13 mouse cellular contexts compared by ENCODE assay signal in genomic region chr11:71497863-71498262, GRCm38 (mm10).
DNase-seq lines count a peak whose midpoint lies in the region; ATAC-seq and TF ChIP-seq lines count a peak whose summit lies in the region.
"Had no signal": no experiment of that assay in that cellular context is flagged by ENCODE, and none has a peak within 500 bp of the region (broad histone marks: within the 10 kb centered on the region; RNA-seq: fewer than 3 reads in every experiment).

No protein-coding gene starts in this region.

- H3K9me3 ChIP-seq in embryonic facial prominence, embryonic 14.5 days (ENCODE audit: control insufficient read depth, low read length) = no peaks in the 10 kb centered on the region
- no peaks in the 10 kb centered on the region for H3K9me3 ChIP-seq in forebrain, postnatal 0 days (ENCODE audit: low read length)
- H3K9me3 ChIP-seq in midbrain, embryonic 11.5 days (ENCODE audit: control insufficient read depth, low read length) = no peaks in the 10 kb centered on the region
- H3K9me3 ChIP-seq in neural tube, embryonic 14.5 days (ENCODE audit: control insufficient read depth, low read length) = no peaks in the 10 kb centered on the region
- no peaks in the 10 kb centered on the region for H3K9me3 ChIP-seq in liver, embryonic 11.5 days (ENCODE audit: control insufficient read depth, low read length)

- H3K4me2 ChIP-seq in embryonic facial prominence, embryonic 14.5 days (ENCODE audit: low read depth, low read length) = no peak overlapping the region
- no peak overlapping the region for H3K4me2 ChIP-seq in forebrain, postnatal 0 days (ENCODE audit: low read depth)
- no peak overlapping the region for H3K4me2 ChIP-seq in midbrain, embryonic 11.5 days
- H3K4me2 ChIP-seq in neural tube, embryonic 14.5 days (ENCODE audit: low read depth, low read length) = no peak overlapping the region
- no peak overlapping the region for H3K4me2 ChIP-seq in liver, embryonic 11.5 days

- intact Hi-C loops in gastrocnemius, postnatal 14 days (cut with DNase I; ENCODE audit: low total_unique reads) = no loop called here

- TF ChIP-seq CTCF in forebrain, postnatal 0 days (IDR thresholded peaks at IDR 0.05; ENCODE audit: low read depth) = no peak

- no peak overlapping the region for H3K27ac ChIP-seq in embryonic facial prominence, embryonic 14.5 days (replicated peaks; ENCODE audit: low read depth, low read length)
- H3K27ac ChIP-seq in forebrain, postnatal 0 days (ENCODE audit: low read depth, low read length) = 0 out of 2 replicates have a peak overlapping the region, but pooled peaks have one; percentile 30
- H3K27ac ChIP-seq in midbrain, embryonic 11.5 days (ENCODE audit: low read depth, low read length) = no peak overlapping the region
- H3K27ac ChIP-seq in neural tube, embryonic 14.5 days (ENCODE audit: low read depth, low read length) = 0 out of 2 replicates have a peak overlapping the region, but pooled peaks have one; percentile 45
- no peak overlapping the region for H3K27ac ChIP-seq in liver, embryonic 11.5 days (ENCODE audit: low read depth, low read length)

- no peak overlapping the region for H3K9ac ChIP-seq in embryonic facial prominence, embryonic 14.5 days (ENCODE audit: low read depth, low read length)
- H3K9ac ChIP-seq in forebrain, postnatal 0 days = no peak overlapping the region
- H3K9ac ChIP-seq in midbrain, embryonic 11.5 days (ENCODE audit: low read length) = no peak overlapping the region
- H3K9ac ChIP-seq in neural tube, embryonic 14.5 days (replicated peaks; ENCODE audit: low read depth, low read length) = no peak overlapping the region
- no peak overlapping the region for H3K9ac ChIP-seq in liver, embryonic 11.5 days (ENCODE audit: low read depth, low read length)

- H3K4me3 ChIP-seq in embryonic facial prominence, embryonic 14.5 days (ENCODE audit: low read depth, low read length) = no peak overlapping the region
- no peak overlapping the region for H3K4me3 ChIP-seq in forebrain, postnatal 0 days (ENCODE audit: low read depth, low read length)
- no peak overlapping the region for H3K4me3 ChIP-seq in midbrain, embryonic 11.5 days (ENCODE audit: low read depth, low read length)
- no peak overlapping the region for H3K4me3 ChIP-seq in neural tube, embryonic 14.5 days (ENCODE audit: low read depth, low read length)
- H3K4me3 ChIP-seq in liver, embryonic 11.5 days (ENCODE audit: low read depth, low read length) = no peak overlapping the region

- no peaks in the 10 kb centered on the region for H3K27me3 ChIP-seq in embryonic facial prominence, embryonic 14.5 days (replicated peaks; ENCODE audit: control insufficient read depth, insufficient read depth, low read length)
- no peaks in the 10 kb centered on the region for H3K27me3 ChIP-seq in forebrain, postnatal 0 days (ENCODE audit: insufficient read depth, low read length)
- no peaks in the 10 kb centered on the region for H3K27me3 ChIP-seq in midbrain, embryonic 11.5 days (ENCODE audit: control insufficient read depth, insufficient read depth, low read length)
- no peaks in the 10 kb centered on the region for H3K27me3 ChIP-seq in neural tube, embryonic 14.5 days (ENCODE audit: control insufficient read depth, insufficient read depth, low read length)
- H3K27me3 ChIP-seq in liver, embryonic 11.5 days (replicated peaks; ENCODE audit: control insufficient read depth, insufficient read depth, low read length) = no peaks in the 10 kb centered on the region

- no peaks in the 10 kb centered on the region for H3K36me3 ChIP-seq in embryonic facial prominence, embryonic 14.5 days (ENCODE audit: control insufficient read depth, insufficient read depth, low read length)
- H3K36me3 ChIP-seq in forebrain, postnatal 0 days (ENCODE audit: insufficient read depth) = no peaks in the 10 kb centered on the region
- no peaks in the 10 kb centered on the region for H3K36me3 ChIP-seq in midbrain, embryonic 11.5 days (ENCODE audit: control insufficient read depth, insufficient read depth, low read length)
- no peaks in the 10 kb centered on the region for H3K36me3 ChIP-seq in neural tube, embryonic 14.5 days (ENCODE audit: control insufficient read depth, insufficient read depth, low read length)
- H3K36me3 ChIP-seq in liver, embryonic 11.5 days (ENCODE audit: control insufficient read depth, insufficient read depth, low read length) = no peaks in the 10 kb centered on the region

- peak; percentile 44; the same call in 1 of the 2 replicates for ATAC-seq in embryonic facial prominence, embryonic 14.5 days (ENCODE audit: low read depth)
- ATAC-seq in forebrain, postnatal 0 days = peak; percentile 40; the same call in 1 of the 2 replicates
- ATAC-seq in midbrain, embryonic 11.5 days (ENCODE audit: low FRiP score) = peak; percentile 83
- peak; percentile 78; the same call in 1 of the 2 replicates for ATAC-seq in neural tube, embryonic 14.5 days (ENCODE audit: low read depth)
- ATAC-seq in liver, embryonic 11.5 days (replicated peaks; ENCODE audit: low FRiP score) = no peak

- no peaks in the 10 kb centered on the region for H3K4me1 ChIP-seq in embryonic facial prominence, embryonic 14.5 days (ENCODE audit: control insufficient read depth, insufficient read depth, low read length)
- peaks cover 7% of the 10 kb centered on the region; the same call in 1 of the 2 replicates for H3K4me1 ChIP-seq in forebrain, postnatal 0 days (ENCODE audit: insufficient read depth)
- H3K4me1 ChIP-seq in midbrain, embryonic 11.5 days (ENCODE audit: control insufficient read depth, insufficient read depth, low read length) = 0 out of 2 replicates have a peak, but pooled peaks cover 5% of the 10 kb centered on the region
- H3K4me1 ChIP-seq in neural tube, embryonic 14.5 days (ENCODE audit: control insufficient read depth, insufficient read depth, low read length) = peaks cover 8% of the 10 kb centered on the region; the same call in 1 of the 2 replicates
- H3K4me1 ChIP-seq in liver, embryonic 11.5 days (replicated peaks; ENCODE audit: control insufficient read depth, insufficient read depth, low read length) = no peaks in the 10 kb centered on the region

- 36% methylated on average over 5 of the region's 5 CpGs for WGBS in embryonic facial prominence, embryonic 14.5 days
- WGBS in forebrain, postnatal 0 days = 9% methylated on average over 5 of the region's 5 CpGs
- WGBS in midbrain, embryonic 11.5 days = 27% methylated on average over 5 of the region's 5 CpGs
- 10% methylated on average over 5 of the region's 5 CpGs for WGBS in neural tube, embryonic 14.5 days
- WGBS in liver, embryonic 11.5 days = 75% methylated on average over 5 of the region's 5 CpGs

- peak; percentile 60 for DNase-seq in embryonic facial prominence, embryonic 14.5 days (ENCODE audit: low spot score)
- peak; percentile 17 for DNase-seq in forebrain, postnatal 0 days
- DNase-seq in midbrain, embryonic 11.5 days (ENCODE audit: low spot score, missing footprints) = peak; percentile 85
- DNase-seq in cerebellum, postnatal 14 days = no peak
- no peak for DNase-seq in gastrocnemius, postnatal 14 days
- no peak for DNase-seq in left cerebral cortex, adult 11 months (ENCODE audit: low spot score)
- DNase-seq in liver, embryonic 11.5 days (ENCODE audit: low spot score) = no peak
- DNase-seq: adrenal gland, postnatal 10 days; cerebellum, postnatal 36 days; kidney, postnatal 36 days; liver; lung, postnatal 14 days had no signal

Comparison
In these comparisons a context has a peak if more than half of its experiments do, and no peak if none do; other contexts are left out.
1. DNase-seq: peak in embryonic facial prominence, embryonic 14.5 days (single experiment), forebrain, postnatal 0 days (single experiment) and midbrain, embryonic 11.5 days (single experiment); none in cerebellum, postnatal 14 days (0 of 2), gastrocnemius, postnatal 14 days (single experiment), left cerebral cortex, adult 11 months (single experiment) and liver, embryonic 11.5 days (single experiment).
2. H3K27ac ChIP-seq: peak in forebrain, postnatal 0 days (single experiment) and neural tube, embryonic 14.5 days (single experiment); none in embryonic facial prominence, embryonic 14.5 days (single experiment), midbrain, embryonic 11.5 days (single experiment) and liver, embryonic 11.5 days (single experiment).